Mouse (Mus musculus): Measurements from ENCODE around the gene Thap3. TPM values are rescaled to one million over a fixed set of nuclear protein-coding genes. Genes with fewer than 3 reads are reported as not detected.

Gene Thap3
- polyA plus RNA-seq, 1 experiment from 2014 or later, result 25.2 TPM

DNA sequence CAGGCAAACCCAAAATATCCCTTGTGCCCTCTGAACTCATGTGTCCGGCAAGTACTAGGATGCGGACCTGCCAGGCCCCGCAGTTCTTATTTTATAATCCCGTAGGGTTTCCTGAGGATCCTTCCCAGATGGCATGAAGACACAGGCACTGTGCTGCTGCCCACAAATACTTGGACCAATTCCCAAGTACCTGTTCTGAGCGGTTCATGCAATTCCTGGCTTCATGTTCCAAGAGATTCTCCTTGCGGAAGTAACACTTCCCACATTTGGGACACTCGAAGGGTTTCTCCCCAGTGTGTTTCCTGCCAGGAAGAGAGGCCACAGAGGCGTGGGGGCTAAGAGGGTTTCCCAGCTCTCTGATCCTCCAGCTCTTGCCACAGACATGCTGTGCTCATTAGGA lies 33.7 kb upstream of the Thap3 start:
- ATAC-seq (ENCODE audit: insufficient number of reproducible peaks, low FRiP score), result no peak
- Histone ChIP-seq H3K27ac (ENCODE audit: poor library complexity, severe bottlenecking) (no peak overlapping the region), H3K27me3 (replicated peaks) (no peaks in the 10 kb centered on the region), H3K9me3 (replicated peaks) (no peaks in the 10 kb centered on the region), H3K4me3 (no peak overlapping the region), H3K4me2 (no peak overlapping the region), H3K9ac (no peak overlapping the region), H3K36me3 (peaks cover 69% of the 10 kb centered on the region), H3K4me1 (replicated peaks) (peaks cover 30% of the 10 kb centered on the region)
- WGBS, result 82% methylated on average over 8 of the region's 8 CpGs

DNA sequence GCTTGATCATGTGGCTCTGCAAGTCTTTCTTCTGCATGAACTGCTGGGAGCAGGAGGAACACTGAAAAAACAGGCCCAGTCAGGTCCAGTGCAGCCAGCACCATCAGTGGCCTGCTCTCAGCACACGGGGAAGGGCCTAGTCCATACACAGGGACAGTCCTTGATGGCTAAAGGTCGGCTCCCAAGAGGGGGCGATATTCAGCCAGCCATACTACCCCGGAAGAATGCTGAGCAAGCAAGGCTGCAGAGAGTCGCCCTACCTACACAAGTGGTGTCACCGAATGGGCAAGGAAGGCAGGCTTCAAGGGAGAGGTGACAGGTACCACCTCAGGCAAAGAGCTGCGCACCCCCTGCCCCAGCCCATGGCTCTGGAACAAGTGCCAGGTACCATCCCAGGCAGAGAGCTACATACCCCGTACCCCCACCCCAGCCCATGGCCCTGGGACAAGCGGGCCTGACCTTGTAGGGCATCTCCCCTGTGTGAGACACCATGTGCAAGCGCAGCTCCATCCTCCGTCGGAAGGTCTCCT lies 32.8 kb upstream of the Thap3 start:
- H3K4me1 ChIP-seq (replicated peaks), result peaks cover 26% of the 10 kb centered on the region
- H3K4me2 ChIP-seq, result no peak overlapping the region
- 74% methylated on average over 12 of the region's 12 CpGs for WGBS
- H3K9ac ChIP-seq, result no peak overlapping the region
- H3K36me3 ChIP-seq, result peaks cover 78% of the 10 kb centered on the region
- no peak for ATAC-seq (ENCODE audit: insufficient number of reproducible peaks, low FRiP score)
- no peak overlapping the region for H3K27ac ChIP-seq (ENCODE audit: poor library complexity, severe bottlenecking)
- H3K4me3 ChIP-seq, result no peak overlapping the region
- H3K9me3 ChIP-seq (replicated peaks), result no peaks in the 10 kb centered on the region
- no peaks in the 10 kb centered on the region for H3K27me3 ChIP-seq (replicated peaks)

GRCm38 (mm10) chr4:152020024-152020423 lies 31.2 kb upstream of the Thap3 start:
- no peak overlapping the region for H3K4me2 ChIP-seq
- no peak overlapping the region for H3K4me3 ChIP-seq
- H3K4me1 ChIP-seq (replicated peaks), result peaks cover 10% of the 10 kb centered on the region
- H3K36me3 ChIP-seq, result peaks cover 93% of the 10 kb centered on the region
- no peaks in the 10 kb centered on the region for H3K9me3 ChIP-seq (replicated peaks)
- H3K9ac ChIP-seq, result no peak overlapping the region
- H3K27ac ChIP-seq (ENCODE audit: poor library complexity, severe bottlenecking), result no peak overlapping the region
- no peaks in the 10 kb centered on the region for H3K27me3 ChIP-seq (replicated peaks)
- no peak for ATAC-seq (ENCODE audit: insufficient number of reproducible peaks, low FRiP score)
- WGBS, result 91% methylated on average over 21 of the region's 21 CpGs

GRCm38 (mm10) chr4:152019073-152019472 lies 30.3 kb upstream of the Thap3 start:
- H3K9ac ChIP-seq, result no peak overlapping the region
- peaks cover 95% of the 10 kb centered on the region for H3K36me3 ChIP-seq
- H3K4me1 ChIP-seq (replicated peaks), result peaks cover 5% of the 10 kb centered on the region
- ATAC-seq (ENCODE audit: insufficient number of reproducible peaks, low FRiP score), result no peak
- 76% methylated on average over 6 of the region's 6 CpGs for WGBS
- no peaks in the 10 kb centered on the region for H3K9me3 ChIP-seq (replicated peaks)
- no peak overlapping the region for H3K27ac ChIP-seq (ENCODE audit: poor library complexity, severe bottlenecking)
- no peak overlapping the region for H3K4me2 ChIP-seq
- H3K27me3 ChIP-seq (replicated peaks), result no peaks in the 10 kb centered on the region
- no peak overlapping the region for H3K4me3 ChIP-seq

GRCm38 (mm10) chr4:152013036-152013813 lies 24.4 kb upstream of the Thap3 start:
- 71% methylated on average over 12 of the region's 12 CpGs for WGBS
- ATAC-seq (ENCODE audit: insufficient number of reproducible peaks, low FRiP score), result no peak
- peak overlapping the region; percentile 57 for H3K9ac ChIP-seq

GRCm38 (mm10) chr4:152012109-152012508 lies 23.3 kb upstream of the Thap3 start:
- H3K36me3 ChIP-seq, result peaks cover 53% of the 10 kb centered on the region
- peak overlapping the region; percentile 91 for H3K9ac ChIP-seq
- peak overlapping the region; percentile 72 for H3K4me3 ChIP-seq
- peak overlapping the region; percentile 86 for H3K4me2 ChIP-seq
- 0 out of 2 replicates have a peak overlapping the region, but pooled peaks have one; percentile 9 for H3K27ac ChIP-seq (ENCODE audit: poor library complexity, severe bottlenecking)
- H3K4me1 ChIP-seq (replicated peaks), result peaks cover 51% of the 10 kb centered on the region
- ATAC-seq (ENCODE audit: insufficient number of reproducible peaks, low FRiP score), result no peak
- no peaks in the 10 kb centered on the region for H3K9me3 ChIP-seq (replicated peaks)
- H3K27me3 ChIP-seq (replicated peaks), result no peaks in the 10 kb centered on the region
- 77% methylated on average over 16 of the region's 16 CpGs for WGBS

More at GRCm38 (mm10) chr4:152013036-152013813, 24.4 kb upstream of the Thap3 start:
- H3K4me3 ChIP-seq, result peak overlapping the region; percentile 14
- no peaks in the 10 kb centered on the region for H3K27me3 ChIP-seq (replicated peaks)
- H3K9me3 ChIP-seq (replicated peaks), result no peaks in the 10 kb centered on the region
- H3K36me3 ChIP-seq, result peaks cover 63% of the 10 kb centered on the region
- peak overlapping the region; percentile 67 for H3K27ac ChIP-seq (ENCODE audit: poor library complexity, severe bottlenecking)
- H3K4me2 ChIP-seq, result peak overlapping the region; percentile 86
- H3K4me1 ChIP-seq (replicated peaks), result peaks cover 39% of the 10 kb centered on the region

GRCm38 (mm10) chr4:152011171-152011760 lies 22.5 kb upstream of the Thap3 start:
- Histone ChIP-seq H3K9ac (peak overlapping the region; percentile 91), H3K4me1 (replicated peaks) (peaks cover 55% of the 10 kb centered on the region), H3K27ac (ENCODE audit: poor library complexity, severe bottlenecking) (peak overlapping the region; percentile 95), H3K4me2 (peak overlapping the region; percentile 86), H3K9me3 (replicated peaks) (no peaks in the 10 kb centered on the region), H3K4me3 (peak overlapping the region; percentile 72), H3K27me3 (replicated peaks) (no peaks in the 10 kb centered on the region), H3K36me3 (peaks cover 44% of the 10 kb centered on the region)
- 46% methylated on average over 8 of the region's 8 CpGs for WGBS
- no peak for ATAC-seq (ENCODE audit: insufficient number of reproducible peaks, low FRiP score)

GRCm38 (mm10) chr4:152010707-152011134 lies 21.9 kb upstream of the Thap3 start:
- H3K4me1 ChIP-seq (replicated peaks), result peaks cover 55% of the 10 kb centered on the region
- H3K27me3 ChIP-seq (replicated peaks), result no peaks in the 10 kb centered on the region
- H3K9ac ChIP-seq, result peak overlapping the region; percentile 91
- H3K9me3 ChIP-seq (replicated peaks), result no peaks in the 10 kb centered on the region
- H3K27ac ChIP-seq (ENCODE audit: poor library complexity, severe bottlenecking), result peak overlapping the region; percentile 95
- peak overlapping the region; percentile 72 for H3K4me3 ChIP-seq
- H3K36me3 ChIP-seq, result peaks cover 39% of the 10 kb centered on the region
- ATAC-seq (ENCODE audit: insufficient number of reproducible peaks, low FRiP score), result peak; percentile 20
- H3K4me2 ChIP-seq, result peak overlapping the region; percentile 86
- 1% methylated on average over 13 of the region's 13 CpGs for WGBS

- ATAC-seq (ENCODE audit: insufficient number of reproducible peaks, low FRiP score), result peak; percentile 66
- Histone ChIP-seq H3K27me3 (replicated peaks) (no peaks in the 10 kb centered on the region), H3K4me2 (peak overlapping the region; percentile 86), H3K36me3 (peaks cover 34% of the 10 kb centered on the region), H3K9me3 (replicated peaks) (no peaks in the 10 kb centered on the region), H3K9ac (peak overlapping the region; percentile 91), H3K4me1 (replicated peaks) (peaks cover 55% of the 10 kb centered on the region), H3K4me3 (peak overlapping the region; percentile 72), H3K27ac (ENCODE audit: poor library complexity, severe bottlenecking) (peak overlapping the region; percentile 95)
- WGBS, result 0% methylated on average over 10 of the region's 10 CpGs
Observed at GRCm38 (mm10) chr4:152010091-152010706, 21.4 kb upstream of the Thap3 start.

DNA sequence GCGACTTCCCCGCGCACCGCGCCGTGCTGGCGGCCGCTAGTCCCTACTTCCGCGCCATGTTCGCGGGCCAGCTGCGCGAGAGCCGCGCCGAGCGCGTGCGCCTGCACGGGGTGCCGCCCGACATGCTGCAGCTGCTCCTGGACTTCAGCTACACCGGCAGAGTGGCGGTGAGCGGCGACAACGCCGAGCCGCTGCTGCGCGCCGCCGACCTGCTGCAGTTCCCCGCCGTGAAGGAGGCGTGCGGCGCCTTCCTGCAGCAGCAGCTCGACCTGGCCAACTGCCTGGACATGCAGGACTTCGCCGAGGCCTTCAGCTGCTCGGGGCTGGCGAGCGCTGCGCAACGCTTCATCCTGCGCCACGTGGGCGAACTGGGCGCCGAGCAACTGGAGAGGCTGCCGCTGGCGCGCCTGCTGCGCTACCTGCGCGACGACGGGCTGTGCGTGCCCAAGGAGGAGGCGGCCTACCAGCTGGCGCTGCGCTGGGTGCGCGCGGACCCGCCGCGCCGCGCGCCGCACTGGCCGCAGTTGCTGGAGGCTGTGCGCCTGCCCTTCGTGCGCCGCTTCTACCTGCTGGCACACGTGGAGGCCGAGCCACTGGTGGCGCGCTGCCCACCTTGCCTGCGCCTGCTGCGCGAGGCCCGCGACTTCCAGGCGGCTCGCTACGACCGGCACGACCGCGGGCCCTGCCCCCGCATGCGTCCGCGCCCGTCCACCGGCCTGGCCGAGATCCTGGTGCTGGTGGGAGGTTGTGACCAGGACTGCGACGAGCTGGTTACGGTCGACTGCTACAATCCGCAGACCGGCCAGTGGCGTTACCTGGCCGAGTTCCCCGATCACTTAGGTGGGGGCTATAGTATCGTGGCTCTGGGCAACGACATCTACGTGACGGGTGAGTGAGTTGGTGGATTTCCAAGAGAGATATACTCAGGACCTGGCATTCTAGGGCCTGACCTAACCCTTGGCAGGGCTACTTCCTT lies 20.6 kb upstream of the Thap3 start:
- H3K27ac ChIP-seq (ENCODE audit: poor library complexity, severe bottlenecking), result peak overlapping the region; percentile 95
- H3K4me3 ChIP-seq, result peak overlapping the region; percentile 72
- no peaks in the 10 kb centered on the region for H3K9me3 ChIP-seq (replicated peaks)
- peak overlapping the region; percentile 91 for H3K9ac ChIP-seq
- H3K36me3 ChIP-seq, result peaks cover 25% of the 10 kb centered on the region
- peaks cover 55% of the 10 kb centered on the region for H3K4me1 ChIP-seq (replicated peaks)
- H3K4me2 ChIP-seq, result peak overlapping the region; percentile 86
- under 1% methylated on average over 115 of the region's 115 CpGs for WGBS
- no peaks in the 10 kb centered on the region for H3K27me3 ChIP-seq (replicated peaks)
- ATAC-seq (ENCODE audit: insufficient number of reproducible peaks, low FRiP score), result peak; percentile 48
